Mouse (Mus musculus): ENCODE measurements around the gene Spock3. TPM values are rescaled to one million over a fixed set of nuclear protein-coding genes. Genes with fewer than 3 reads are reported as not detected.

The Spock3 gene
- polyA plus RNA-seq (2014; fragmentation: Illumina TruSeq; extraction: RNeasy Lipid Tissue Mini Kit (QIAGEN cat#74804); ENCODE audit: low read depth, low replicate concordance) = 0.29 TPM

DNA sequence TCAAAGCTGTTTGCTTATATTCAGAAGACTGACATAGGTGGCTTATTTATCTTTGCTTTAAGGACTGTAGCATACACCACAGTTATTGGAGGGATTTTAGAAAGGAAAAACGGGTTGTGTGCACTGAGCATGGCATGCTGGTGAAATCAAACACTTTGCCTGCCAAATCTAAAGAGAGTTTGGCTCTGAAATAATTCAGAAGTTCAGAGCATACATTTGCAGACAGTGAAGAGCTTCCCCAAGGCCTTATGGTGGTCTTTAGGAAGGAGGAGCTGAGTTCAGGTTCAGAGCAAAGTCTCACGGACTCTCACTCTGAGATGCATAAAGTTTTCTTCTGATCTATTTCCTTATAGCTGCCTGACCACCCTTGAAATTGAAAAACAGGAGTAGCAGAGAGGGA lies at the start of gene Spock3:
Gene Spock3 (plus strand): TSS at position 301 of the 400 bp plus-strand sequence.

